Mouse (Mus musculus): ENCODE results near the gene Pxdn.

Pxdn gene

GRCm38 (mm10) chr12:29937308-29937707, at the start of gene Pxdn:
Gene Pxdn, plus strand, starts transcription at chr12:29937608.
- DNase-seq (ENCODE audit: low read depth, low spot score), result no peak

GRCm38 (mm10) chr12:29894669-29895068, 42.7 kb upstream of the Pxdn start:
- peak; percentile 71 for DNase-seq (ENCODE audit: low read depth, low spot score)

DNA sequence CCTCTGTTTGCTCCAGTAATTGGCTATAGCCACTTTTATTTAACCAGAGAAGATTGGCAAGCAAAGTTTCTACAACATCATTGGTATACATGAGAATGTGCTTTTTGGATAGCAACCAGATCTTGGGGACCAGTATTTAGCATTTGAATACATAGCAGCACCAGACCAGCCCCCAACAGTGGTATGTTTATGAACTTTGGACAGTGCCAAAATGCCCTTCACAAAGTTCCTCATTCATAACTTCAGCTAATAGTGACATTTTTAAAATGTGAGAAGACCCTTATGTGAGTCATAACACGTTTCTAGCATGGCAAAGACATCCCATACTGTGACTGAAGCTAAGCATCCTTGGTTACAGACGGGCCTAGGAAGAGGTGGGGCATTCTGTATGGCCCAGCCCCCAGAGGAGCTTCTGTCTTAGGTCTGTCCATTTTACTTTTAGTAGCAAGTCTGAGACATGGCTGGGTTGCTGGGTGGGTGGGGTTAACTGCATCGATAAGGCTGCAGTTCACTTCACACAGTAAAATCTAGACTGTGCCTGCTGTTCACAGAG, 39.8 kb upstream of the Pxdn start:
- DNase-seq (ENCODE audit: low read depth, low spot score), result no peak

GRCm38 (mm10) chr12:29904101-29904874, 33.1 kb upstream of the Pxdn start:
- no peak for DNase-seq (ENCODE audit: low read depth, low spot score)

GRCm38 (mm10) chr12:29907056-29907455, 30.4 kb upstream of the Pxdn start:
- DNase-seq (ENCODE audit: low read depth, low spot score), result peak; percentile 36

DNA sequence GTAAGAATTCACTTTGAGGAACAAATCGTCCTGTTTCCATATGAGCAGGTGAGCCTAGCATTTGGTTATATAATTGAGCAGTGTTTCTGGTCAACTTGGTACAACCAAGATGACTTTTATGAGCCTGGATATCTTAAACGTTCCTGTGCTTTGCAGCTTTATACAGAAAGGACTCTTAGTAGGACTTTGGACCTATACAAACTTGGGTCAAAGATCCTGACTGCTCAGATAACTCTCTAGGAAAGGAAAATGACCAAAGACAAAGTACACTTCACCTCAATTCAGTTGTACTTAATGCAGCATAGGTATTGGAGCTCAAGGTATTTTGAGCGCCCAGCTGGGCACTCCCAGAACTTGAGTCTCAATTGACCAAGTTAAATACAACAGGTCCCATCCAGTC, 21.3 kb upstream of the Pxdn start:
- DNase-seq (ENCODE audit: low read depth, low spot score), result no peak

GRCm38 (mm10) chr12:29916807-29917206, 20.6 kb upstream of the Pxdn start:
- DNase-seq (ENCODE audit: low read depth, low spot score), result no peak

- no peak for DNase-seq (ENCODE audit: low read depth, low spot score)
Observed at GRCm38 (mm10) chr12:29920298-29920697, 17.1 kb upstream of the Pxdn start.

GRCm38 (mm10) chr12:29921481-29921880, 15.9 kb upstream of the Pxdn start:
- no peak for DNase-seq (ENCODE audit: low read depth, low spot score)

DNA sequence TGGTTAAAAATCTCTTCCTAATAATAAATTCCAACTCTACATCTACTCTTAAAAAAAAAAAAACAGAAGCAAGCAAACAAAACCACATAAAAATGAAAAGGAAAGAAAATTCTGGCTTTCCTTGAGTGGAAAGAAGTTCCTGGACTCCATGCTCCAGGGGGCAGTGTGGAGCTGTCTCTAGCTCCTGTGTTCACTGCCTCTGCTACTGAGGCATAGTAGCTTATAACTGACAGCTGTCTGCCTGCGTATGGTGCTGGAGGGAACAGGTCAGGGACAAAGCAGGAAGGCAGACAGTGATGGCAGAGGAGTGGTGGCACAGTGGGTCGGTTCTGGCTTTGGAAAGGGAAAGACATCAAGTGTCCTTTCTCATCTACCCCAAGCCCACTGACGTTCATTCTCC, 10.5 kb upstream of the Pxdn start:
- DNase-seq (ENCODE audit: low read depth, low spot score), result peak; percentile 30

- no peak for DNase-seq (ENCODE audit: low read depth, low spot score)
Observed at GRCm38 (mm10) chr12:29930591-29930990, 6.8 kb upstream of the Pxdn start.

DNA sequence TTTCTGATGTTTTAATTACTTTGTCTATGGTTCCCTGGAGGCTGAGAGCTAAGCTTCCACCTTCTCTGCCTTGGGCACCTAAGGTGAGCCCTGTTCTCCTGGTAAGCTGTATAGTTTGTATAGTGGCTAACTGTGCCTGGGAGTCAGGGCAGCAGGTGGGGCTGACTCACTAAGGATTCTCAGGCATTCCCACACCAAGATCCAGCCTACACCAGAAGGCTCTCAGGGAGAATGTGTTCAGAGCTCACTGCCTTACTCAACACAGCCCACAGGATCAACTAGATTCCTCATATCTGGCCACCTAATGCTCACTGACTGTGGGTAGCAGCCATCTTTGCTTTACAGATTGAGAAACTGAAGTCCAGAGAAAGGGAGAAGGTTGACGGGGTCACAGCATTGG, 4.5 kb upstream of the Pxdn start:
- no peak for DNase-seq (ENCODE audit: low read depth, low spot score)

DNA sequence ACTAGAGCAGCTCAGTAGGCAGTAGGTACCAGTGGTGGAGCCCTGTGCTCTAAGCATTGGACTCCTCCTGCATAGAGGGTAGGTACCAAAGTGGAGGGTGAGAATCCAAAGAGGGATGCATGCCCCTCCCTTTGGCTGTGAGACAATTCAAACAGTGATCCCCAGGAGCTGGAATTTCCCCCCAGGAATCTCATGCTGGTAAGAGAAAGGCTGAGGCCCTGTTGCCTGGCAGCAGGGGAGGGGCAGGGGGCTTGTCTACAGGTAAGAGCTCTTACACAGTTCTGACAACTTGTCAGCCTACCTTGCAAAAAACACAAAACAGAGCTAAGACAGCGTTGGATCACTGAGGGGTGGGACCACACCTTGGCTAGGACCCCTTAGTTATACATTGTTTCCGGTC, 3.9 kb upstream of the Pxdn start:
- DNase-seq (ENCODE audit: low read depth, low spot score), result no peak

- DNase-seq (ENCODE audit: low read depth, low spot score), result no peak
Observed at GRCm38 (mm10) chr12:29934120-29934581, 3.3 kb upstream of the Pxdn start.

DNA sequence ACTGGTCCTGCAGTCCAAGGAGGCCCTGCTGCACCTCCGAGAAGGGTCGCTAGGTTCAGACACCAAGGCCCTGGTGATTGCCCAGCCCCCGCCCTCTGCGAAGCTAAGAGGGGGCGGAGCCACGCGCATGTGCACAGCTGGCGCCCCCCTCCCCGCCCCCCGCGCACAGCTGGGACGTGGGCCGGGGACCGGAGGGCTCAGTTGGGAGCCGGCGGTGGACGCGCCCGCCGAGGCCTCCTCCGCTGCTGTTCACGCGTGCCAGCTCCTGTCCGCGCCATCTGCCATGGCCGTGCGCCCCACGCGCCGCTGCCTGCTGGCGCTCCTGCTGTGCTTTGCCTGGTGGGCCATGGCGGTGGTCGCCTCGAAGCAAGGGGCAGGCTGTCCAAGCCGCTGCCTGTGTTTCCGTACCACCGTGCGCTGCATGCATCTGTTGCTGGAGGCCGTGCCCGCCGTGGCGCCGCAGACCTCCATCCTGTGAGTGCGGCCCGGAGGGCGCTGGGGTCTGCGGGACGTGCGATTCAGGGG, 505 bp downstream of the Pxdn start:
- peak; percentile 89 for DNase-seq (ENCODE audit: low read depth, low spot score)

DNA sequence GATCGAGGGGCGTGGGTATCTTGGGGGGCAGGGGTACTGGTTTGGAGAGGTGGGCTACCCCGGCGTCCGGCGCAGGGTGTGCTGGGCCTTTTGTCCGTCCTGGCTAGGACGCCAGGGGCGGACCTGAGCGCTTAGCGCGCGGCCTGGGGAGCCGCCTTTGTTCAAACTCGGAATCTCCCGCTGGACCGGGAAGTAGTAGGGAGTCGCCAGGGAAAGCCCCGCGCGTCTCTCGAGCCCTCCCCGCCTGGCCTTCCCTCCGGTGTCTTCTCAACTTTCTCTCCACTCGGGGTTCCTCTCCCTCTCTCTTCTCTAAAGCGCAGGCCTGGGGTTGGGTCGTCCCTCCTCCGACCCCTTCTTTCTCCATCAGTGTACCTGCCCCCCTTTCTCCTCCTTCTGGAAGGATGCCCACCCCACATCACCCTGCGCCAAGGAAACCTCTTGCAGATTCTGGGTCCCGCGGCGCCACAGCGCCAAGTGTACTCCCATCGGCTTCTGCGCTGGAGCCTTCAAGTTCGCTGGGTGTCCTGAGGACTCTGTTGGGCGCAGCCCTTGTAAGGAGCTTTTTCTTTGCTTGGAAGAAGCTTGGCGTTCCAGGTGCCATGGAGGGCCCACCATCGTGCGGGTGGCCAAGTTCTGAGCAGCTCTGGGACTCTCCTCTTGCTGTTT, 1.1 kb downstream of the Pxdn start:
- peak; percentile 72 for DNase-seq (ENCODE audit: low read depth, low spot score)

DNA sequence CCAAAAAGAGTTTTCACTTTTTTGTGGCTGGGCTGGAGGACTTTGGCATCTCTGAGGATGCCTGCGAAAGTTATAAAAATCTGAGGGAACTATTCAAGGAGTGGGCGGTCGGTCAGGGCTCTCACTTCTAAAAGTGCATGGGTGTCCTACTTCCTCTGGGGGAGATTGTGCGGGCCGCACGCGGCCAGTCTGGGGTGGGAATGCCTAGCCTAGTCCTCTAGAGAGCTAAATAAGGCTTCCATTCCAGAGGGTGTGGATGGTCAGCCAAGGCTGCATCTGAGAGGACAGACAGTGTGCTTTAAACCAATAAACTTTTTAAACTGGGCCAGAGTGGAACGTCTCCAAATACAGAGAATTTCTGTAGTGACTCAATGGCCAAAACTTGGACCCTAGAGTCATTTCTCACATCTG, 1.9 kb downstream of the Pxdn start:
- DNase-seq (ENCODE audit: low read depth, low spot score), result no peak

- DNase-seq (ENCODE audit: low read depth, low spot score), result no peak
Observed at GRCm38 (mm10) chr12:29942435-29942834, 5.0 kb downstream of the Pxdn start.

DNA sequence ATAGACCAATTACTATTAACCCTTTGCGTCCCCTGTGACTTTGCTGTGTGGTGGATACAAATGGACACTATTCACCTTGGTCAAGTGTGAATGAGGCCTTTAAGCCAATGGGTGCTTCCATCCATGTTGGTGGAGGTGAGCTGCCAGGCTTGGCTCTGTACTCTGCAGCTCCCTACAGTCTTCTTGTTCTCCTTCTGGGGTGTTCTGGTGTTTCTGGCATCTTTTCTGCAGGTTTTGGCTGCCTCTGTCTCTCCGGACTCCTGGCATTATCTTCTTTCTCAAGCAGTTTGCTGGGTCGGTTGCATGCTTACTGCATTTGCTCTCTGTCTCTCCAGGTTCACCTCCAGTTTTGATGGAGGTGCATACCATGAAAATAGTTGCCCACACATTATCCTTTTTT, 7.2 kb downstream of the Pxdn start:
- DNase-seq (ENCODE audit: low read depth, low spot score), result no peak

- DNase-seq (ENCODE audit: low read depth, low spot score), result no peak
Observed at GRCm38 (mm10) chr12:29945182-29945743, 7.9 kb downstream of the Pxdn start.

DNA sequence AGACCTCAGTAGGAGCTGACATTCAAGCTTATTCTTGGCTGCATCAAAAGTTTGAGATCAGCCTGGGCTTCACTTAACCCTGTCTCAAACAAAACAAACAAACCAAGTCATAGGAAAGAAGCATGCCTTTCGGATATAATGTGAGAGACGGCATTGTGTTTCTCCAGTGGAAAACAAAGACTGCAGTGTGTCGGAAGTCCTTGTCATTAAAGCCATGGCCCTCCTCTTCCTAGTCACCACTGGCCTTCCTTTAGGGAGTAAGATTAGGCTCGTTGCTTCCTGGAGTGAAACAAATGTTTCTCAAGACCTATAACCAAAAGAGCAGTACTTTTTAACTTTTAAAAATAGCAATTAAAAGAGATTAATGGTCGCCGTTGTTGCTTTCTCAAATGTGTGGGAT, 13.6 kb downstream of the Pxdn start:
- DNase-seq (ENCODE audit: low read depth, low spot score), result no peak

- DNase-seq (ENCODE audit: low read depth, low spot score), result no peak
Observed at GRCm38 (mm10) chr12:29951485-29951884, 14.1 kb downstream of the Pxdn start.
